Mouse (Mus musculus): Measurements from ENCODE around the gene Zfp691. TPM values are rescaled to one million over a fixed set of nuclear protein-coding genes. Genes with fewer than 3 reads are reported as not detected.

Zfp691 gene
- total and polyA plus RNA-seq, 3 experiments = 6.7 to 9.9 TPM; not detected in 1

GRCm38 (mm10) chr4:119223696-119224095, 49.7 kb upstream of the Zfp691 start (continued):
- peak; percentile 77 for TF ChIP-seq SMC3 (IDR thresholded peaks at IDR 0.05; ENCODE audit: low read depth, low read length)
- no peak for TF ChIP-seq BHLHE40 (IDR thresholded peaks at IDR 0.05; ENCODE audit: borderline replicate concordance, low read depth, low read length)
- no peak for TF ChIP-seq GABPA (IDR thresholded peaks at IDR 0.05; ENCODE audit: low read depth, low read length)
- TF ChIP-seq MYC (IDR thresholded peaks at IDR 0.05; ENCODE audit: low read depth, low read length) = no peak
- TF ChIP-seq MXI1 (IDR thresholded peaks at IDR 0.05; ENCODE audit: low read depth, low read length) = no peak
- no peak for TF ChIP-seq POLR2A (IDR thresholded peaks at IDR 0.05; ENCODE audit: control insufficient read depth in 1 of 2, insufficient read depth in 1 of 2, low read depth in 1 of 2, low read length in 2 of 2, poor library complexity in 1 of 2)

- no peak for DNase-seq (ENCODE audit: low read depth, low spot score)
- H3K27me3 ChIP-seq (ENCODE audit: control insufficient read depth in 1 of 2, insufficient read depth in 2 of 2, low read length in 2 of 2) = no peaks in the 10 kb centered on the region; a peak in 1 of 4 replicates
- H3K9me3 ChIP-seq (replicated peaks; ENCODE audit: insufficient read depth, low read length) = no peaks in the 10 kb centered on the region
- H3K4me1 ChIP-seq (ENCODE audit: control insufficient read depth in 1 of 2, insufficient read depth in 2 of 2, low read length in 2 of 2) = 0 out of 4 replicates have a peak, but pooled peaks cover 0 to 3% of the 10 kb centered on the region in 2 experiments
- H3K9ac ChIP-seq (ENCODE audit: control insufficient read depth, low read depth, low read length, poor library complexity, severe bottlenecking) = no peak within 1 kb of the TSS
- H3K27ac ChIP-seq (ENCODE audit: control insufficient read depth, low read depth, low read length) = no peak within 1 kb of the TSS
- H3K36me3 ChIP-seq (ENCODE audit: control insufficient read depth in 1 of 2, insufficient read depth in 2 of 2, low read length in 2 of 2) = 0 out of 4 replicates have a peak, but pooled peaks cover 0 to 3% of the 10 kb centered on the region in 2 experiments
- H3K79me2 ChIP-seq (ENCODE audit: control insufficient read depth, insufficient read depth, low read length, poor library complexity) = no peaks in the 10 kb centered on the region
- TF ChIP-seq USF2 (IDR thresholded peaks at IDR 0.05; ENCODE audit: borderline replicate concordance in 1 of 2, insufficient read depth in 1 of 2, low read depth in 1 of 2, low read length in 2 of 2) (no peak), MAFK (IDR thresholded peaks at IDR 0.05; ENCODE audit: borderline replicate concordance, low read depth, low read length) (no peak), UBTF (IDR thresholded peaks at IDR 0.05; ENCODE audit: borderline replicate concordance, insufficient read depth, low read depth, low read length) (no peak), GABPA (IDR thresholded peaks at IDR 0.05; ENCODE audit: low read depth, low read length) (no peak), MXI1 (IDR thresholded peaks at IDR 0.05; ENCODE audit: low read depth, low read length) (no peak), CHD2 (IDR thresholded peaks at IDR 0.05; ENCODE audit: low read length) (no peak), ETS1 (IDR thresholded peaks at IDR 0.05; ENCODE audit: low read depth, low read length) (no peak), RCOR1 (IDR thresholded peaks at IDR 0.05; ENCODE audit: low read depth, low read length) (no peak), CTCF (IDR thresholded peaks at IDR 0.05 in 2 of 3, conservative IDR thresholded peaks at IDR 0.05 in 1 of 3; ENCODE audit: control insufficient read depth in 1 of 3, insufficient read depth in 1 of 3, low read depth in 2 of 3, low read length in 3 of 3, poor library complexity in 1 of 3, severe bottlenecking in 1 of 3) (no peak), JUND (IDR thresholded peaks at IDR 0.05; ENCODE audit: low read depth, low read length) (no peak), NELFE (IDR thresholded peaks at IDR 0.05; ENCODE audit: low read depth, low read length) (no peak), MYB (IDR thresholded peaks at IDR 0.05; ENCODE audit: low read depth, low read length) (no peak), TBP (IDR thresholded peaks at IDR 0.05; ENCODE audit: low read depth, low read length) (no peak), MEF2A (IDR thresholded peaks at IDR 0.05; ENCODE audit: extremely low read depth, insufficient replicate concordance, low read depth, low read length, poor library complexity, severe bottlenecking) (no peak), ZMIZ1 (IDR thresholded peaks at IDR 0.05; ENCODE audit: low read depth, low read length) (no peak), POLR2AphosphoS2 (IDR thresholded peaks at IDR 0.05; ENCODE audit: low read length) (no peak), ZKSCAN1 (IDR thresholded peaks at IDR 0.05; ENCODE audit: low read depth, low read length) (no peak), TAL1 (IDR thresholded peaks at IDR 0.05; ENCODE audit: low read length) (no peak), POLR2AphosphoS5 (IDR thresholded peaks at IDR 0.05; ENCODE audit: borderline replicate concordance, low read depth, low read length) (no peak), SMC3 (IDR thresholded peaks at IDR 0.05; ENCODE audit: low read depth, low read length) (no peak)
- H3K4me3 ChIP-seq (ENCODE audit: control insufficient read depth in 1 of 2, insufficient read depth in 1 of 2, low read depth in 2 of 2, low read length in 2 of 2) = no peak within 1 kb of the TSS
Observed at GRCm38 (mm10) chr4:119218169-119218568, 44.2 kb upstream of the Zfp691 start, which contains the start of gene Tmem269. Gene Tmem269 (minus strand): TSS chr4:119218217.
